In the genomic region with DNA sequence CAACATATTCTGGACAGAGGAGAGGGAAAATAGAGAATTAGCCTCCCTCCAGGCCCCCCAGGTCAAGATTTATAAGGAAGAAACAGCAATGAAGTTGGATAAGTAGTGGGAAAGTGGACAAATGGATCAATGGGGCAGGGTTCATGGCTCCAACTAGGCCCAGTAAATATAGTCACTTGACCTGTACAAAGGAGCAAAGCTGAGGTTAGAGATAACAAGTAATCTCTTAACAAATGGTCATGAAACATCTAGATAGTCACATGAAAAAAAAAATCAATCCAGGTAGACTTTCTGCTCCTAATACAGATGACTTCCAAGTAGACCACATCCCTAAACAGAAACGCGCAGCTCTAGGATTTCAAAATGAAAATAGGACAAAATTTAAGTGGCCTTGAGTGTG, we compare ENCODE assay signal across 23 mouse cellular contexts.
"Had no signal": no experiment of that assay in that cellular context is flagged by ENCODE, and none has a peak within 500 bp of the region (broad histone marks: within the 10 kb centered on the region; RNA-seq: fewer than 3 reads in every experiment).

No protein-coding gene starts in this region.

- DNase-seq: forebrain, postnatal 0 days; gastrocnemius, postnatal 14 days; gastrocnemius, postnatal 36 days; heart, adult 18-20 months; heart, postnatal 10 days; kidney, adult 11 months; kidney, adult 2 months; kidney, adult 9 months; kidney, postnatal 14 days; kidney, postnatal 36 days; layer of hippocampus, adult 9-11 months; layer of hippocampus, postnatal 36 days; left cerebral cortex, postnatal 4 days had no signal

- H3K4me1 ChIP-seq: heart, embryonic 10.5 days; hindbrain, embryonic 13.5 days; hindbrain, embryonic 15.5 days; kidney, embryonic 15.5 days; limb, embryonic 13.5 days; limb, embryonic 15.5 days had no signal

- H3K9me3 ChIP-seq: heart, embryonic 10.5 days; hindbrain, embryonic 13.5 days; hindbrain, embryonic 15.5 days; limb, embryonic 15.5 days had no signal

- H3K9ac ChIP-seq: forebrain, postnatal 0 days; heart, embryonic 12.5 days; hindbrain, embryonic 13.5 days; hindbrain, embryonic 15.5 days; kidney, embryonic 15.5 days; limb, embryonic 13.5 days; limb, embryonic 15.5 days; liver, embryonic 14.5 days had no signal

- H3K4me3 ChIP-seq: heart, embryonic 10.5 days; heart, embryonic 12.5 days; hindbrain, embryonic 13.5 days; hindbrain, embryonic 15.5 days; kidney, embryonic 15.5 days; limb, embryonic 13.5 days; limb, embryonic 15.5 days had no signal

- H3K36me3 ChIP-seq: heart, embryonic 10.5 days; heart, embryonic 12.5 days; hindbrain, embryonic 13.5 days; hindbrain, embryonic 15.5 days; limb, embryonic 15.5 days had no signal

- H3K27me3 ChIP-seq: heart, embryonic 12.5 days; hindbrain, embryonic 13.5 days; hindbrain, embryonic 15.5 days; kidney, embryonic 15.5 days; limb, embryonic 13.5 days; limb, embryonic 15.5 days had no signal

- H3K4me2 ChIP-seq: heart, embryonic 12.5 days; hindbrain, embryonic 13.5 days; hindbrain, embryonic 15.5 days; kidney, embryonic 15.5 days; limb, embryonic 13.5 days; limb, embryonic 15.5 days had no signal

- ATAC-seq: forebrain, postnatal 0 days; hindbrain, postnatal 0 days had no signal

- H3K27ac ChIP-seq: heart, embryonic 10.5 days; hindbrain, embryonic 13.5 days; hindbrain, embryonic 15.5 days; hindbrain, postnatal 0 days; kidney, embryonic 15.5 days; kidney, postnatal 0 days; limb, embryonic 13.5 days; limb, embryonic 15.5 days; liver, embryonic 14.5 days had no signal
